Mouse (Mus musculus) layer of hippocampus, adult 9-10 months (tissue): ENCODE results near the gene Abi2.

ENCODE experiments used
- DNase-seq: peaks from one replicate; pipeline ENCODE4 v3.0.0; 2022; ENCODE audit warnings: low spot score

Gene Abi2

GRCm38 (mm10) chr1:60489660-60490059 is 80.2 kb downstream of the Abi2 start:
- DNase-seq: no peak

DNA sequence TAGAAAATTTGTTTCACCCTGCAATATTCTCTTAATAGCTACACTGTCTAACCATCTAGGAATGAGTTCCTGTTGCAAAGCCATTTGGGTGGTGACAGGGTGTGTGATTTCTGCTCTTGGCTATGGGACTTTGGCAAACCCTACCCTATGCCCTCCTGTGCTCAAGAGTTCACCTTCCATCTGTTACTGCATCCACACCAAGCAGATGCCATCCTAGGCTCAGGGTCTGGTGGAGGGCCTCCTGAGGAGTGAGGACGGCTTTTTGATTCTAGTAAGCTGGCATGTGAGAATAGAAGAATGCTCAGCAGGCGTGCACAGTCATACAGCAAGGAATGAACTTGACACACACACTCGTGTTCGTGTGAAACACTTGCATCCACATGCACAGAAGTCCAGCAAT is 81.1 kb downstream of the Abi2 start:
- DNase-seq: no peak

DNA sequence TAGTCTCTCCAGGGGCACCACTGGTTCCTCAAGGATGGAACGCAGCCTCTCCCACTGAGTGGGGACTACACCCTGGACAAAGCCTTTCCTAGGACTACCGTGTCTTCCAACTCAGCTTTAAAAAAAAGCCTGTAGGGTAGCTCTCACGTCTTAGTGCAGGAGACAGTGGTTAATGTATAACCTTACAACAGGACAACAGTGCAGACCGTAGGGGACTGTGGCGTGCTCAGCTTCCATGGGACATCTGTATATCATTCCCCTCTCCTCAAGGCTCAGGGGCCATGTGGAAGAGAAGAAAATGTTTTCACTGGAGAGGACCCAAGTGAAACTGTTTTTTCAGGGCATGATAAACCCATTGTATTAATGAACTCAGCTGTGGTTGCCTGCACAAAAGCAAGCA is 83.0 kb downstream of the Abi2 start:
- DNase-seq: no peak

DNA sequence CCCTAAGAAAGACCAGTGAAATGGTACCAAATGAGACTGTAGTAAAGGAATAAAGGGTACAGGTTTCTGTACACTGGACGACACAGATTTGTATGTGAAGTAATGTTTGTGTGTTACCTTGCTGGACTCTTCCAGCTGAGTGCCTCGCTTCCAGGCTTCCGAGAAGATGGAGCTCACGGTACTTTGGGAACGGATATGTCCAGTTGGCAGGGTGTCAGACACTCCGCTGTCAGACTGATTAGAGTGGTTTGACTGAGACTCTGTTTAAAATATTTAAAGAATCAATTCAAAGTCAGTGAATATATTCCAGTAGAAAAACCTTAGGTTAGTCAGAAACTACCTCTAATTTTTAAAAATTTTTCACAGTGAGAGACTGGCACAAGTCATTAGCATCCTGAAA is 84.0 kb downstream of the Abi2 start:
- no peak for DNase-seq

DNA sequence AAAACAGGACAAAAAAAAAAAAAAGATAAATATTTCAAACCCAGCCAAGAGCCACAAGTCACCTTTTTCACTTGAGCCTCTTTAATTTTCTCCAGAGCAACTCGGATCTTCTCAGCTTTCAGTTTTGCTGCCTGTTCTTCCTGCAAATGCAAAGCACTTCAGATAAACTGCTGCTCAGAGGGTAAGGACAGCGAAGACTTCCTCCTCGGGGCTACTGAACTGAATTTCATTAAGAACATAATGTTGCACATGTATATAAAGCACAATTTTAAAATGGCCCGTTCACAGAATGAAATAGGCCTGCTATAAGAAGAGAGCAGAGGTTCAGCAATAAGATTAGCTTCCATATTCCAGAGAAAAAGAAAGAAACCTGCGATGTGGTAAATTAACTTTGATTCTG is 94.0 kb downstream of the Abi2 start:
- DNase-seq: no peak

GRCm38 (mm10) chr1:60510584-60510983 is 101.2 kb downstream of the Abi2 start:
- no peak for DNase-seq

DNA sequence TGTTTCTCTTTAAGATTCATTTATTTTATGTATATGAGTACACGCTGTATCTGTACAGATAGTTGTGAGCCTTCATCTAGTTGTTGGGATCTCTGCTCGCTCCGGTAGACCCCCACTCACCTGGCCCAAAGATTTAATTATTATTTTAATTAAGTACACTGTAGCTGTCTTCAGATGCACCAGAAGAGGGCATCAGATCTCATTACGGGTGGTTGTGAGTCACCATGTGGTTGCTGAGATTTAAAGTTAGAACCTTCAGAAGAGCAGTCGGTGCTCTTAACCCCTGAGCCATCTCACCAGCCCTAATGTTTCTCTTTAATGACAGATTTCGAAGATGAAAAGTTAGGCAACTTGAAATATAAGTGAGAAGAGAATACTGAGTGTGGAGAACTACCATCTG is 120.7 kb downstream of the Abi2 start:
- no peak for DNase-seq

DNA sequence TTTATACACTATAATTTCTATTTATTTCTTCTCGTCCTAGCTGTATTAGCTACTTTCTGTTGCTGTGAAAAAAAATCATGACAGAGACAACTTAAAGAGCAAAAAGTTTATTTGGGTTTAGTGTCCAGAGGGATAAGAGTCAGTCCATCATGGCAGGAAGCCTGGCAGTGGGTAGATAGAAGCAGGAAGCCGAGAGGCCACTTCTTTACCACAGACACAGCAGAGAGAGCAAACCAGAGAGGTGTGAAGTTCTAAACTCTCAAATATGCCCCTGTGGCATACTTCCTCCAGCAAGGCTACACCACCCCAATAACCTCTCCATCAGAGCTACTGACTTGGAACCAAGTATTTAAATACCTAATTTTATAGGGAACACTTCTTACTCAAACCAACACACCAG is 121.2 kb downstream of the Abi2 start:
- no peak for DNase-seq
